Mouse (Mus musculus): Measurements from ENCODE around the gene Far2. TPM values are rescaled to one million over a fixed set of nuclear protein-coding genes. Genes with fewer than 3 reads are reported as not detected.

The Far2 gene
- total RNA-seq, 2 experiments from 2014 or later = 2.7 to 3.8 TPM

GRCm38 (mm10) chr6:148218235-148219076 is 171.4 kb downstream of the Far2 start:
- no peak for DNase-seq

GRCm38 (mm10) chr6:148222686-148223085 is 175.6 kb downstream of the Far2 start:
- no peak for DNase-seq

GRCm38 (mm10) chr6:148227542-148227941 is 180.5 kb downstream of the Far2 start:
- DNase-seq = no peak

Other genes with a start within 250 kb of the Far2 start
- gene Ergic2, start 165.1 kb downstream of the Far2 start, total RNA-seq (2021) = 10 to 100 TPM; 72.0 to 83.2 TPM

Measured in adrenal gland, postnatal 36 days (tissue).